Mouse (Mus musculus) liver, embryonic 12.5 days (tissue): ENCODE results near the gene Slco1a4. TPM values are rescaled to one million over a fixed set of nuclear protein-coding genes. Genes with fewer than 3 reads are reported as not detected.

Experiments
- ATAC-seq: fragments of 200-750 bp; cut with Nextera tagmentation; 2 replicates; pipeline ENCODE4 v1.8.0; 2017; ENCODE audit warnings: moderate number of reproducible peaks, mild to moderate bottlenecking, moderate library complexity
- H3K27ac ChIP-seq: fragments of 300-500 bp; sonication (generic); 2 replicates; pipeline ENCODE4 v1.5.1; 2016; ENCODE audit warnings: mild to moderate bottlenecking
- H3K27me3 ChIP-seq: fragments of 300-500 bp; sonication (generic); replicated peaks from 2 replicates; pipeline ENCODE4 v1.6.1; 2016; ENCODE audit warnings: mild to moderate bottlenecking, moderate library complexity
- H3K36me3 ChIP-seq: fragments of 300-500 bp; sonication (generic); 2 replicates; pipeline ENCODE4 v1.6.1; 2016; ENCODE audit warnings: mild to moderate bottlenecking, moderate library complexity
- H3K4me1 ChIP-seq: fragments of 300-500 bp; sonication (generic); 2 replicates; pipeline ENCODE4 v1.6.1; 2016
- H3K4me2 ChIP-seq: fragments of 300-500 bp; sonication (generic); 2 replicates; pipeline ENCODE4 v1.6.1; 2016; ENCODE audit warnings: mild to moderate bottlenecking, moderate library complexity
- H3K4me3 ChIP-seq: fragments of 300-500 bp; sonication (generic); 2 replicates; pipeline ENCODE4 v1.5.1; 2016; ENCODE audit warnings: mild to moderate bottlenecking, moderate library complexity
- H3K9ac ChIP-seq: fragments of 300-500 bp; sonication (generic); 2 replicates; pipeline ENCODE4 v1.6.1; 2016; ENCODE audit warnings: mild to moderate bottlenecking, moderate library complexity
- H3K9me3 ChIP-seq: fragments of 300-500 bp; sonication (generic); replicated peaks from 2 replicates; pipeline ENCODE4 v1.6.1; 2016; ENCODE audit warnings: mild to moderate bottlenecking, moderate library complexity
- WGBS: fragments of 180-500 bp; shearing (Covaris S2); methylation state at CpG from one replicate; pipeline ENCODE4 v1.1.7; 2016; ENCODE audit not compliant: insufficient replicate concordance; 5-methylcytosine and 5-hydroxymethylcytosine counted together
- polyA plus RNA-seq: library from polyadenylated mRNA; unstranded; fragments of >200 nt; fragmentation: Nextera tagmentation; extraction: Ambion mirVana; gene quantifications from 2 replicates; pipeline ENCODE4 v1.2.1, GENCODE M21; 2016

Gene Slco1a4
- polyA plus RNA-seq, 1 experiment from 2014 or later, result not detected

GRCm38 (mm10) chr6:141774476-141774875 is 81.5 kb downstream of the Slco1a4 start:
- H3K36me3 ChIP-seq, result no peaks in the 10 kb centered on the region
- no peaks in the 10 kb centered on the region for H3K4me1 ChIP-seq
- no peak overlapping the region for H3K4me3 ChIP-seq
- H3K27ac ChIP-seq, result no peak overlapping the region
- H3K9me3 ChIP-seq, result peaks cover 4% of the 10 kb centered on the region; the same call in 1 of the 2 replicates
- H3K27me3 ChIP-seq, result no peaks in the 10 kb centered on the region
- WGBS, result 55% methylated on average over 2 of the region's 2 CpGs
- H3K9ac ChIP-seq, result no peak overlapping the region
- H3K4me2 ChIP-seq, result no peak overlapping the region
- no peak for ATAC-seq

- ATAC-seq, result no peak
These were observed 82.3 kb downstream of the Slco1a4 start, which contains the start of gene Gm5724 for GRCm38 (mm10) chr6:141773710-141774109. TSS of gene Gm5724 (minus strand) at chr6:141773810.

More at GRCm38 (mm10) chr6:141773710-141774109, 82.3 kb downstream of the Slco1a4 start, which contains the start of gene Gm5724:
- 56% methylated on average over 3 of the region's 3 CpGs for WGBS
- H3K4me1 ChIP-seq, result no peaks in the 10 kb centered on the region
- H3K27me3 ChIP-seq, result no peaks in the 10 kb centered on the region
- no peak within 1 kb of the TSS for H3K27ac ChIP-seq
- H3K9ac ChIP-seq, result no peak within 1 kb of the TSS
- no peaks in the 10 kb centered on the region for H3K36me3 ChIP-seq
- H3K4me3 ChIP-seq, result no peak within 1 kb of the TSS
- no peak within 1 kb of the TSS for H3K4me2 ChIP-seq
- H3K9me3 ChIP-seq, result peaks cover 4% of the 10 kb centered on the region; the same call in 1 of the 2 replicates

Other genes with a start within 250 kb of the Slco1a4 start
- 0.13 TPM in 1 of 2 replicates, not detected in the other for gene Slco1b2, start 226.7 kb downstream of the Slco1a4 start, polyA plus RNA-seq
- gene Gm5724, start 82.4 kb downstream of the Slco1a4 start, polyA plus RNA-seq, result not detected in 2 replicates
- not detected in 2 replicates for gene Slco1a1, start 90.8 kb upstream of the Slco1a4 start, polyA plus RNA-seq
- gene Gm6614, start 155.2 kb upstream of the Slco1a4 start, polyA plus RNA-seq, result not detected in 2 replicates